In genomic region chr12:69211057-69211456, GRCm38 (mm10) we compare ENCODE assay signal across 11 mouse cellular contexts. TPM values are rescaled to one million over a fixed set of nuclear protein-coding genes. Genes with fewer than 3 reads are reported as not detected.
DNase-seq lines count a peak whose midpoint lies in the region; ATAC-seq and TF ChIP-seq lines count a peak whose summit lies in the region.
"Had no signal": no experiment of that assay in that cellular context is flagged by ENCODE, and none has a peak within 500 bp of the region (broad histone marks: within the 10 kb centered on the region; RNA-seq: fewer than 3 reads in every experiment).

No protein-coding gene starts in this region.

- no peak overlapping the region for H3K9ac ChIP-seq in hindbrain, embryonic 14.5 days
- H3K9ac ChIP-seq in heart, postnatal 0 days (replicated peaks; ENCODE audit: low read depth, low read length) = no peak overlapping the region
- H3K9ac ChIP-seq: embryonic facial prominence, embryonic 15.5 days had no signal

- WGBS in hindbrain, embryonic 14.5 days = 87% methylated on average over 5 of the region's 5 CpGs
- WGBS in hindbrain, embryonic 10.5 days = 89% methylated on average over 5 of the region's 5 CpGs
- WGBS in heart, postnatal 0 days = 39% methylated on average over 5 of the region's 5 CpGs

- TF ChIP-seq CTCF in heart, postnatal 0 days (IDR thresholded peaks at IDR 0.05; ENCODE audit: low read depth) = peak; percentile 54

- ATAC-seq in hindbrain, embryonic 14.5 days (ENCODE audit: low FRiP score) = no peak
- peak; percentile 67; the same call in 1 of the 2 replicates for ATAC-seq in heart, postnatal 0 days (ENCODE audit: insufficient read depth, low read depth)
- ATAC-seq in granulocyte monocyte progenitor cell, adult 5-6 weeks (replicated peaks; ENCODE audit: poor library complexity, severe bottlenecking) = no peak

- no peaks in the 10 kb centered on the region for H3K27me3 ChIP-seq in hindbrain, embryonic 14.5 days (ENCODE audit: control insufficient read depth, insufficient read depth, low read length)
- no peaks in the 10 kb centered on the region for H3K27me3 ChIP-seq in hindbrain, embryonic 10.5 days (ENCODE audit: insufficient read depth, poor library complexity, severe bottlenecking)
- H3K27me3 ChIP-seq in heart, postnatal 0 days (ENCODE audit: control insufficient read depth, insufficient read depth, low read length) = no peaks in the 10 kb centered on the region
- H3K27me3 ChIP-seq: embryonic facial prominence, embryonic 15.5 days; megakaryocyte, embryonic 14.5 days had no signal

- H3K4me3 ChIP-seq in hindbrain, embryonic 14.5 days (replicated peaks; ENCODE audit: low read length) = no peak overlapping the region
- no peak overlapping the region for H3K4me3 ChIP-seq in hindbrain, embryonic 10.5 days
- no peak overlapping the region for H3K4me3 ChIP-seq in heart, postnatal 0 days (ENCODE audit: low read depth, low read length)
- H3K4me3 ChIP-seq: embryonic facial prominence, embryonic 15.5 days; megakaryocyte, embryonic 14.5 days had no signal

- TF ChIP-seq EP300 in heart, postnatal 0 days (IDR thresholded peaks at IDR 0.05; ENCODE audit: low read depth) = no peak

- no peak overlapping the region for H3K4me2 ChIP-seq in hindbrain, embryonic 14.5 days (replicated peaks)
- H3K4me2 ChIP-seq in heart, postnatal 0 days (ENCODE audit: low read depth, low read length) = peak overlapping the region; percentile 10; the same call in 1 of the 2 replicates
- H3K4me2 ChIP-seq: embryonic facial prominence, embryonic 15.5 days had no signal

- H3K4me1 ChIP-seq in hindbrain, embryonic 14.5 days (replicated peaks; ENCODE audit: control insufficient read depth, insufficient read depth, low read length) = no peaks in the 10 kb centered on the region
- H3K4me1 ChIP-seq in hindbrain, embryonic 10.5 days (replicated peaks) = no peaks in the 10 kb centered on the region
- no peaks in the 10 kb centered on the region for H3K4me1 ChIP-seq in heart, postnatal 0 days (ENCODE audit: control insufficient read depth, insufficient read depth)
- H3K4me1 ChIP-seq: embryonic facial prominence, embryonic 15.5 days; megakaryocyte, embryonic 14.5 days had no signal

- no peaks in the 10 kb centered on the region for H3K9me3 ChIP-seq in hindbrain, embryonic 14.5 days (ENCODE audit: control insufficient read depth, low read length)
- no peaks in the 10 kb centered on the region for H3K9me3 ChIP-seq in hindbrain, embryonic 10.5 days
- no peaks in the 10 kb centered on the region for H3K9me3 ChIP-seq in heart, postnatal 0 days (replicated peaks; ENCODE audit: control insufficient read depth, low read length)
- H3K9me3 ChIP-seq: embryonic facial prominence, embryonic 15.5 days; megakaryocyte, embryonic 14.5 days had no signal

- H3K27ac ChIP-seq in hindbrain, embryonic 14.5 days = no peak overlapping the region
- H3K27ac ChIP-seq in hindbrain, embryonic 10.5 days = no peak overlapping the region
- H3K27ac ChIP-seq in heart, postnatal 0 days (ENCODE audit: low read depth) = peak overlapping the region; percentile 51; the same call in 1 of the 2 replicates
- H3K27ac ChIP-seq: embryonic facial prominence, embryonic 15.5 days had no signal

- no peaks in the 10 kb centered on the region for H3K36me3 ChIP-seq in hindbrain, embryonic 14.5 days (replicated peaks; ENCODE audit: control insufficient read depth, insufficient read depth)
- peaks cover 100% of the 10 kb centered on the region for H3K36me3 ChIP-seq in hindbrain, embryonic 10.5 days
- peaks cover 16% of the 10 kb centered on the region; the same call in 1 of the 2 replicates for H3K36me3 ChIP-seq in heart, postnatal 0 days (replicated peaks; ENCODE audit: control insufficient read depth, insufficient read depth, low read length)

- DNase-seq in hindbrain, embryonic 14.5 days (ENCODE audit: low spot score) = peak; percentile 33
- no peak for DNase-seq in hindbrain, embryonic 10.5 days (ENCODE audit: low spot score)
- peak; percentile 16 for DNase-seq in thymus, postnatal 25 days
- no peak for DNase-seq in thymus, adult 18-20 months
- peak; percentile 78 for DNase-seq in heart, postnatal 0 days (ENCODE audit: low spot score)
- no peak for DNase-seq in left cerebral cortex, adult 9 months (ENCODE audit: low spot score in 2 of 2)
- DNase-seq: adrenal gland, adult 8-10 months had no signal

RNA-seq across cellular contexts. Expression of gene Gm49384, which starts 7.0 kb away (rescaled TPM):
- 10.4 and 12.5 TPM in 2 replicates for polyA plus RNA-seq in hindbrain, embryonic 14.5 days (2014; fragmentation: Nextera tagmentation; extraction: Ambion mirVana)
- 36.4 and 49.5 TPM in 2 replicates for polyA plus RNA-seq in hindbrain, embryonic 10.5 days (2016; fragmentation: Nextera tagmentation; extraction: Ambion mirVana)
- 0.46 and 7.1 TPM in 2 replicates for total RNA-seq in heart, postnatal 0 days (2014; rRNA removed; ENCODE audit: low replicate concordance)
- polyA plus RNA-seq in heart, postnatal 0 days (2015; fragmentation: Nextera tagmentation; extraction: Ambion mirVana) = 5.5 and 6.1 TPM in 2 replicates
- total RNA-seq in granulocyte monocyte progenitor cell, adult 5-6 weeks (2014; fragmentation: Nextera tagmentation) = 7.2 and 16.0 TPM in 2 replicates
- 13.7 and 38.3 TPM in 2 replicates for total RNA-seq in granulocyte monocyte progenitor cell, adult 5-6 weeks (2017)

RNA-seq across cellular contexts. Expression of gene Dnaaf2, which starts 12.8 kb away (rescaled TPM):
- 5.7 and 7.0 TPM in 2 replicates for polyA plus RNA-seq in hindbrain, embryonic 14.5 days (2014; fragmentation: Nextera tagmentation; extraction: Ambion mirVana)
- polyA plus RNA-seq in hindbrain, embryonic 10.5 days (2016; fragmentation: Nextera tagmentation; extraction: Ambion mirVana) = 16.4 and 17.9 TPM in 2 replicates
- 1.8 and 3.7 TPM in 2 replicates for total RNA-seq in heart, postnatal 0 days (2014; rRNA removed; ENCODE audit: low replicate concordance)
- 3.8 and 4.8 TPM in 2 replicates for polyA plus RNA-seq in heart, postnatal 0 days (2015; fragmentation: Nextera tagmentation; extraction: Ambion mirVana)
- 4.1 and 10.9 TPM in 2 replicates for total RNA-seq in granulocyte monocyte progenitor cell, adult 5-6 weeks (2014; fragmentation: Nextera tagmentation)
- total RNA-seq in granulocyte monocyte progenitor cell, adult 5-6 weeks (2017) = 2.2 and 8.1 TPM in 2 replicates

RNA-seq across cellular contexts. Expression of gene Gm49383, which starts 14.2 kb away (rescaled TPM):
- polyA plus RNA-seq in hindbrain, embryonic 14.5 days (2014; fragmentation: Nextera tagmentation; extraction: Ambion mirVana) = 12.7 and 15.3 TPM in 2 replicates
- 44.2 and 59.3 TPM in 2 replicates for polyA plus RNA-seq in hindbrain, embryonic 10.5 days (2016; fragmentation: Nextera tagmentation; extraction: Ambion mirVana)
- 6.3 and 13.1 TPM in 2 replicates for total RNA-seq in heart, postnatal 0 days (2014; rRNA removed; ENCODE audit: low replicate concordance)
- 7.9 and 8.6 TPM in 2 replicates for polyA plus RNA-seq in heart, postnatal 0 days (2015; fragmentation: Nextera tagmentation; extraction: Ambion mirVana)
- total RNA-seq in granulocyte monocyte progenitor cell, adult 5-6 weeks (2014; fragmentation: Nextera tagmentation) = 4.1 and 5.3 TPM in 2 replicates
- 27.0 and 31.0 TPM in 2 replicates for total RNA-seq in granulocyte monocyte progenitor cell, adult 5-6 weeks (2017)
- polyA plus RNA-seq: testis, adult 2 months had no signal

RNA-seq across cellular contexts. Expression of gene Pole2, which starts 16.9 kb away (rescaled TPM):
- 4.2 and 4.5 TPM in 2 replicates for polyA plus RNA-seq in hindbrain, embryonic 14.5 days (2014; fragmentation: Nextera tagmentation; extraction: Ambion mirVana)
- 23.4 and 30.9 TPM in 2 replicates for polyA plus RNA-seq in hindbrain, embryonic 10.5 days (2016; fragmentation: Nextera tagmentation; extraction: Ambion mirVana)
- 0.88 and 2.2 TPM in 2 replicates for total RNA-seq in heart, postnatal 0 days (2014; rRNA removed; ENCODE audit: low replicate concordance)
- polyA plus RNA-seq in heart, postnatal 0 days (2015; fragmentation: Nextera tagmentation; extraction: Ambion mirVana) = 5.0 and 5.2 TPM in 2 replicates
- 51.2 and 56.8 TPM in 2 replicates for total RNA-seq in granulocyte monocyte progenitor cell, adult 5-6 weeks (2014; fragmentation: Nextera tagmentation)
- 46.4 and 58.8 TPM in 2 replicates for total RNA-seq in granulocyte monocyte progenitor cell, adult 5-6 weeks (2017)

RNA-seq across cellular contexts. Expression of gene Mgat2, which starts 27.1 kb away (rescaled TPM):
- polyA plus RNA-seq in hindbrain, embryonic 14.5 days (2014; fragmentation: Nextera tagmentation; extraction: Ambion mirVana) = 41.1 and 45.4 TPM in 2 replicates
- 33.9 and 35.6 TPM in 2 replicates for polyA plus RNA-seq in hindbrain, embryonic 10.5 days (2016; fragmentation: Nextera tagmentation; extraction: Ambion mirVana)
- total RNA-seq in heart, postnatal 0 days (2014; rRNA removed; ENCODE audit: low replicate concordance) = 43.1 and 55.0 TPM in 2 replicates
- polyA plus RNA-seq in heart, postnatal 0 days (2015; fragmentation: Nextera tagmentation; extraction: Ambion mirVana) = 28.2 and 29.9 TPM in 2 replicates
- total RNA-seq in granulocyte monocyte progenitor cell, adult 5-6 weeks (2014; fragmentation: Nextera tagmentation) = 96.2 and 111 TPM in 2 replicates
- 153 and 186 TPM in 2 replicates for total RNA-seq in granulocyte monocyte progenitor cell, adult 5-6 weeks (2017)

Comparison
In these comparisons a context has a peak if more than half of its experiments do, and no peak if none do; other contexts are left out.
1. DNase-seq: peak in hindbrain, embryonic 14.5 days (single experiment), thymus, postnatal 25 days (single experiment) and heart, postnatal 0 days (single experiment); none in hindbrain, embryonic 10.5 days (single experiment), thymus, adult 18-20 months (0 of 2) and left cerebral cortex, adult 9 months (0 of 2).